Mouse (Mus musculus): ENCODE measurements around the gene Copb2. TPM values are rescaled to one million over a fixed set of nuclear protein-coding genes. Genes with fewer than 3 reads are reported as not detected.

Copb2 gene
- polyA plus RNA-seq (2011; ENCODE audit: insufficient read length, low read depth, missing spikeins) = 224 and 237 TPM in 2 replicates

DNA sequence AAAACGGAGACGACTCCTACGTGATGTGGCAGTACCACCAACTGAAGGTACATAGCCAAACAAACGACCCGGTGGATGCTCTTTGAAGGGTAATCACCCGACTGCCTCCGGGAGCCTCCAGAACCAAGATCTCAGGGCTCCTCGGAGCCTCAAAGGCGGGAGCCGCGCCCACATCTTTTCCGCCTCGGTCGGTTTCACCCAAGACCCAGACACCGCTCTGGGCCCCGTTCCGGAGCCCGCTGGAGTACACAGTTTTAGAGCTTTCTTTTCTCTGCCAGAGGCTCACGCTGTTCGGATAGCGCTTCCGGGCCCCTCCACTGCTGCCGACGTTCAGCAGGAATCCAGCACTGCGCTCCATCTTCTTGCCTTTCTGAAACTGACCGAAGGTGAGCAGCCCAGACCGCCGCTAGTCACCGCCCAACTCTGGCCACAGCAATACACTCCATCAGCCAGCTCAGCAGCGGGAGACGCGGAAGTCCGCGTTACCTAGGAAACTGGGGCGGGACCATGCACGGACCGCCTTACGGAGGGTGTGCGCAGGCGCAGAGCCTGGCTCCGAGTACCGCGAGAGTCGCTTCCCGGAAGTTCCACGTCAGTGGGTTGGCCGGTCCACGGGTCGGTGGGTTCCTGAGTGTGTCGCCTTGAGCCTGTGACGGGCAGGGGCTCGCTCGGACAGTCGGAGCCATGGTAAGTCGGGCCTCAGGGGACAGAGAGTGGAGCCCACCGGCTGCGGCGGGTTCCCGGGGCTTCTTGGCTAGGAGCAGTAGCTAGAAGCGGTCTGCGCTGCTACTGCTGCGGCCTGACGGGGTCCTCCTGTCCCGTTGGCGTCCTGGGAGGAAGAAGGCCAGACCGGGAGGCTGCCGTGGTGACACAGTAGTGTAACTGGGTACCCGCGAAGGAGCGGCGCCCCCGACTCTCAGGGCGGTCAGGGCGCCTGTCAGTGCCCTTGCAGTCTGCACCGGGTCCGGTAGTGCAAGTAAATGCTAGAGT lies at the start of gene Copb2:
Gene Copb2 (plus strand): TSS at position 585 of the 990 bp plus-strand sequence.
- Histone ChIP-seq H3K4me3 (ENCODE audit: insufficient read depth, low read length) (peak within 1 kb of the TSS; percentile 93), H3K4me1 (ENCODE audit: control insufficient read depth, insufficient read depth, low read length) (peaks cover 8% of the 10 kb centered on the region), H3K27ac (ENCODE audit: insufficient read depth, low read length) (peak within 1 kb of the TSS; percentile 75)
- TF ChIP-seq POLR2A (IDR thresholded peaks at IDR 0.05; ENCODE audit: low read depth, low read length) = peak; percentile 88
- no peak for TF ChIP-seq CTCF (IDR thresholded peaks at IDR 0.05; ENCODE audit: borderline replicate concordance, insufficient read depth, low read length)

DNA sequence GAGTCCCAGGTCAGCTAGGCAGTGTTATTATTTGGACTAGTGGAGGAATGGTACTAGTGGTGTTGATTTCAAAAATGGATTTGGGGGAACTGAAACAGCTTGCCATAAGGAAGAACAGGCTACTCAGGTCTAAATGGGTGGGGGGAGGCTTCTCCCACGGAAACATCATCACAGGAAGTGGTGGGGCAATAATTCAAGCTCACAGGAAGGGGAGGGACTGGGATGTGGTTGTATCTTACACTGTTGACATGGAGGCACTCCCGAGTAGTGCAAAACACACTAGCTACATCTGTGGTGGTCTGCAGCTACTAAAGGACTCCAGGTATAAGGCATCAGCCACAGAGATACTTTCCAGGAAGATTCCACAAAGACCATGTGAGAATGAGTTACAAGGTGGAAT lies 39.6 kb upstream of the Copb2 start:
- H3K4me1 ChIP-seq (ENCODE audit: control insufficient read depth, insufficient read depth, low read length) = no peaks in the 10 kb centered on the region
- H3K4me3 ChIP-seq (ENCODE audit: insufficient read depth, low read length) = no peak overlapping the region
- TF ChIP-seq POLR2A (IDR thresholded peaks at IDR 0.05; ENCODE audit: low read depth, low read length) = no peak
- no peak for TF ChIP-seq CTCF (IDR thresholded peaks at IDR 0.05; ENCODE audit: borderline replicate concordance, insufficient read depth, low read length)
- H3K27ac ChIP-seq (ENCODE audit: insufficient read depth, low read length) = no peak overlapping the region

DNA sequence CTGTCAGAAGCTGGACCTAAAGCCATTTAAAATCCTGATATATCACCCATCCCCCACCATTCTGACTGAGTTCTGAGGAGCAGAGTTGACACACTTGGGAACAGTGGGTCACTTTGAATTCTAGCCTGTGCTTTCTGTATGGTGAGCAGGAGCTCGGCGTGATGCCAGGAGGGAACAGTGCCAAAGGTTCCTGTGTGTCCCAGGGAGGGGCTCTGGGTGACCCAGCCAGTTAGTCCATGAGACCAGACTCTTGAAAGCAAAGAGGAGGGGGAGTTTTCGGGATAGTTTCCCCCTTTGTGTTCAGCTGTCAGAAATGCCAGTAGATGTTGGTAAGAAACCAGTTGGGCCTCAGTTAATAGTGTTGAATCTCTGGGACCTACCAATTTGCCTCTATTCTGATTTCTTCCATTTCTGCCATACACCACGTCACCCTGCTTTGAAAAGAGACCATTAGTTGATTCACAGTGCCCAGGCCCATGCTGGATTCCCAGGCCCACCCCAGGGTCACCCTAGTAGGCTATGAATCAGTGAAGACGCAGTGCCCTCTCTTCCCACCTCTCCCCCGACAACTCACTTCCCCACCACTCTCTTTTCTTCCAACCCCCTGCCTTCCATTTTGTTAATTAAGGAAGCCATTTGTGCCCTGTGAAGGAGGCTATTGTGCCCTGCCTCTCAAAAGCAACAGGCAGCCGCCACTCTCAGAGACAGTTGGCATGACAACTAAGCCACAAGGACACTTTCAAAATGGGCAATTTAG lies 38.6 kb upstream of the Copb2 start:
- Histone ChIP-seq H3K27ac (ENCODE audit: insufficient read depth, low read length) (no peak overlapping the region), H3K4me3 (ENCODE audit: insufficient read depth, low read length) (no peak overlapping the region), H3K4me1 (ENCODE audit: control insufficient read depth, insufficient read depth, low read length) (no peaks in the 10 kb centered on the region)
- TF ChIP-seq CTCF (IDR thresholded peaks at IDR 0.05; ENCODE audit: borderline replicate concordance, insufficient read depth, low read length) (no peak), POLR2A (IDR thresholded peaks at IDR 0.05; ENCODE audit: low read depth, low read length) (no peak)

DNA sequence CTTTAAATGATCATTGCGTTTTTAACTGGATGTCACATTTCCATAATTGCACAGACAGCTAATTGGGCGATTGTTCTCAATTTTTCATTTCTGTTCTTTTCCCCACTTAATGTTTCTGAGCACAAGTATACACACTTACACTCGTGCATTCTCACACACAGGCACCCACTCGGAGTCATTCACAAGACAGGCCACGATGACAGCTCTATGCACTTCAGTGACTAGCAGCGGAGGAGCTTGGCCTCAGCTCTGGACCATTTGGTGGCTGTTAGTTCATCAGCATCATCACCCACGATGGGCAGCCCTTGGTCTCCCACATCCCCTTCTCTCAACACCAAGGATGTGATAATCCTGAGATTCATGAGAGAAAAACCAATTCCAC lies 38.0 kb upstream of the Copb2 start:
- no peaks in the 10 kb centered on the region for H3K4me1 ChIP-seq (ENCODE audit: control insufficient read depth, insufficient read depth, low read length)
- no peak overlapping the region for H3K27ac ChIP-seq (ENCODE audit: insufficient read depth, low read length)
- H3K4me3 ChIP-seq (ENCODE audit: insufficient read depth, low read length) = no peak overlapping the region
- no peak for TF ChIP-seq CTCF (IDR thresholded peaks at IDR 0.05; ENCODE audit: borderline replicate concordance, insufficient read depth, low read length)
- no peak for TF ChIP-seq POLR2A (IDR thresholded peaks at IDR 0.05; ENCODE audit: low read depth, low read length)

DNA sequence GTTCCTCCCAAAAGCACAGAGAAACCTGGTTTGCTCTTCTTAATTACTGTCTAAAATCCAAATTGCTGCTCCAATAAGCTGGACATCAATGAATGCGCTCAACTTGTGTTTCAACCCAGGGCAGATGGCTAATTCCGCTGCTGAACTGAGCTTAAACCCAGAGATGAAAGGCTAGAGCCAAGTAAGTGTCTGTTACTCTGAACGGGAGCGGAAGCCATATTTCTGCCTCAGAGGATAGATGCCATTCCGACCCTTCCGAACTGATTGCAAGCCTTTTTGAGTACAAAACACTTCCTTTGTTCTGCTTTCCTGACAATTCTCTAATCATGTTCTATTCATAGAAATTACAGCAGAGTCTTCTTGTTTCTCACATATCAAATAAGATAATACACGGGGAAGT lies 36.3 kb upstream of the Copb2 start:
- H3K4me1 ChIP-seq (ENCODE audit: control insufficient read depth, insufficient read depth, low read length) = no peaks in the 10 kb centered on the region
- no peak overlapping the region for H3K27ac ChIP-seq (ENCODE audit: insufficient read depth, low read length)
- TF ChIP-seq POLR2A (IDR thresholded peaks at IDR 0.05; ENCODE audit: low read depth, low read length) (no peak), CTCF (IDR thresholded peaks at IDR 0.05; ENCODE audit: borderline replicate concordance, insufficient read depth, low read length) (no peak)
- no peak overlapping the region for H3K4me3 ChIP-seq (ENCODE audit: insufficient read depth, low read length)

DNA sequence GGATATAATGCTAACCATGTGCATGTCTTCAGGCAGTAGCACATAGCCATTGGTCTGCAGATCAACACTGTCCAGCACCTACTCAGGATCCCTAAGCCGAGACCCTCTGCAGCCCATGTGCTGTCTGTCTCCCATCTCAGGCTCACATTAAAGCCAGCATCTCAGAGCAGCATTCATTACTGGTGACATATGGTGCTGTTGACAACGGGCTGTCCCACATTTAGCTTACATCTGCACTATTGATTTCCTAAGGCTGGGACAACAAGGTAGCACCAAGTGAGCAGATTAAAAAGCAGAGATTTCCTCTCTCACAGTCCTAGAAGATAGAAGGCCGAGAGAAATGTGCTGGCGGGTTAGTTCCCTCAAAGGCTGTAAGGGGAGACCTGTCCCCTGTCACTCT lies 33.7 kb upstream of the Copb2 start:
- Histone ChIP-seq H3K27ac (ENCODE audit: insufficient read depth, low read length) (no peak overlapping the region), H3K4me1 (ENCODE audit: control insufficient read depth, insufficient read depth, low read length) (no peaks in the 10 kb centered on the region), H3K4me3 (ENCODE audit: insufficient read depth, low read length) (no peak overlapping the region)
- TF ChIP-seq POLR2A (IDR thresholded peaks at IDR 0.05; ENCODE audit: low read depth, low read length) (no peak), CTCF (IDR thresholded peaks at IDR 0.05; ENCODE audit: borderline replicate concordance, insufficient read depth, low read length) (no peak)

DNA sequence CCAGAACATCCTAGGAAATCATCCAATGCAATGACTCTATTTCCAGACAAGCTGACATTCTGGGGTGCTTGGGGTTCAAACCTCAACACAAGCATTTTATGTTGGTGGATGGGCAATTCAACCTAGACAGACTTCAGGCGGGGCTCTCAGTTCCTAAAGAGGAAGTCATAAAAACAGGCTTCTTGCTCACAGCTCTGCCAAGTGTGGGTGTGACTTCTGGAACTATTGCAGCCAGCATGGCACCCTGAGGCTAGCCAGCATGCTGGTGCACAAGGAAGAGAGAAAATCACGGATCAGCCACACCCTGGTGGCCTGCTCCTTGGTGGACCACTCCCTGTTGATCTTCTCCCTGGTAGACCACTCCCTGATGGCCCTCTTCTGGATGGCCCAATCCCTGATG lies 32.5 kb upstream of the Copb2 start:
- H3K27ac ChIP-seq (ENCODE audit: insufficient read depth, low read length) = no peak overlapping the region
- H3K4me1 ChIP-seq (ENCODE audit: control insufficient read depth, insufficient read depth, low read length) = no peaks in the 10 kb centered on the region
- H3K4me3 ChIP-seq (ENCODE audit: insufficient read depth, low read length) = no peak overlapping the region
- TF ChIP-seq POLR2A (IDR thresholded peaks at IDR 0.05; ENCODE audit: low read depth, low read length) = no peak
- no peak for TF ChIP-seq CTCF (IDR thresholded peaks at IDR 0.05; ENCODE audit: borderline replicate concordance, insufficient read depth, low read length)

DNA sequence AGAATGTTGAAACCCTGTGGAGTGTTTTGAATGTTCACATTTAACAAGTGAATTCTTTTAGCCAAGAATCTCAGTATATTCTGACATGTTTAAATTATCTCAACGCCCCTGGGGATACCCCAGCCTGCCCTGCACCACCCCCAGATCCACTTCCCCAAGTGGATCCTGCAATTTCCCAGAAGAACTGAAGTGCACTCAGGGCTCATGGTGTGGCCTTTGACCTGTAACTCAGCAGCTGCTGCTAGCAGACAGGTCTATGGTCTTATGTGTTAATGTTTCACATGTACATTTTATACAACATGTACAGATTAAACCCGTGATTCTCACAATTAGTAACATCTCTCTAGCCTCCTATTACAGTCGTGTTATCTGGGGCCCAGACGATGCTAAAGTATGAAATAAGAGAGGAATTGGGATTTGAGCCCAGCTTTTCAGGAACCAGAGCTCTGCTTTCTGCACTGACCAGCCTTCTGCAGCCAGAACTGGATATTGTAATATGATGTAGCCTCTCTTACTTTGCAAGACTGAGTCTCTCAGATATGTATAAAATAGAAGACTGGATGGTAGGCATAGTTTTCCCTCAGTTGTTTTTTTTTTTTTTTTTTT lies 28.7 kb upstream of the Copb2 start:
- no peak overlapping the region for H3K27ac ChIP-seq (ENCODE audit: insufficient read depth, low read length)
- H3K4me3 ChIP-seq (ENCODE audit: insufficient read depth, low read length) = no peak overlapping the region
- TF ChIP-seq POLR2A (IDR thresholded peaks at IDR 0.05; ENCODE audit: low read depth, low read length) = no peak
- no peak for TF ChIP-seq CTCF (IDR thresholded peaks at IDR 0.05; ENCODE audit: borderline replicate concordance, insufficient read depth, low read length)
- no peaks in the 10 kb centered on the region for H3K4me1 ChIP-seq (ENCODE audit: control insufficient read depth, insufficient read depth, low read length)

DNA sequence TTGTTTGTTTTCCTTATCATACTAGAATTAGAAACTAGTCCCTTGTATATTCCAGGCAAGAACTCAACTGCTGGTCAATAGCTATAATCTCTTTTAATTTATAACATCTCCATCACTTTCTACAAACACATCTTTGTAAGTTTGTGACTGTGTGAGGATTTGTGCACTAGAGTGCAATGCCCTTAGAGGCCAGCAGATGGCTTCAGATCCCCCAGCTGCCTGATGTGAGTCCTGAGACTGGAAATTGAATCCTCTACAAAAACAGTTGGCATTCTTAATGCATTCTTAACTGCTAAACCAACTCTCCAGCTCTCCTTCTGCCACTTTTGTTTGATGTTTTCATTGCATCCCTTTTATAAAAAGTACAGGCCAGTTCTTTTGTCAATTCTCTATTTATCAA lies 27.8 kb upstream of the Copb2 start:
- no peak for TF ChIP-seq POLR2A (IDR thresholded peaks at IDR 0.05; ENCODE audit: low read depth, low read length)
- TF ChIP-seq CTCF (IDR thresholded peaks at IDR 0.05; ENCODE audit: borderline replicate concordance, insufficient read depth, low read length) = no peak
- no peaks in the 10 kb centered on the region for H3K4me1 ChIP-seq (ENCODE audit: control insufficient read depth, insufficient read depth, low read length)
- H3K27ac ChIP-seq (ENCODE audit: insufficient read depth, low read length) = no peak overlapping the region
- no peak overlapping the region for H3K4me3 ChIP-seq (ENCODE audit: insufficient read depth, low read length)

Measured in embryonic fibroblast, embryonic 13.5 days (primary cell).